Mouse (Mus musculus): ENCODE results near the gene Prpsap1. TPM values are rescaled to one million over a fixed set of nuclear protein-coding genes. Genes with fewer than 3 reads are reported as not detected.

Gene Prpsap1
- polyA plus RNA-seq, 1 experiment from 2014 or later, result 162 TPM

DNA sequence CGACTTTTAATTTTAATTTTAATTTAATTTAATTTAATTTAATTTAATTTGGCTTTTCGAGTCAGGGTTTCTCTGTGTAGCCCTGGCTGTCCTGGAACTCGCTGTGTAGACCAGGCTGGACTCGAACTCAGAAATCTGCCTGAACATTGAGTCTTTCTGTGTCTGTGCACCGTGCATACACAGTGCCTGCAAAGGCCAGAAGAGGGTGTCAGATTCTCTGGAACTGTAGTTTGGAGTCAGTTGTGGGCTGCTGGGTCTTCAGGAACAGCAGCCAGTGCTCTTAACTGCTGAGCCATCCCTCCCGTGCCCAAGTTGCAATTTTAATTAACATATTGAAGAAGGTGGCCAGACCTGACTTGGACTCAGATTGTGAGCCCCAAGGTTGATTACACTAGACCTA, 2.7 kb downstream of the Prpsap1 start:
- peak overlapping the region; percentile 75 for H3K4me2 ChIP-seq (replicated peaks)
- H3K27me3 ChIP-seq (ENCODE audit: control insufficient read depth, insufficient read depth, low read length), result no peaks in the 10 kb centered on the region
- H3K4me1 ChIP-seq (replicated peaks; ENCODE audit: control insufficient read depth, insufficient read depth, low read length), result peaks cover 18% of the 10 kb centered on the region
- H3K36me3 ChIP-seq (replicated peaks; ENCODE audit: control insufficient read depth, insufficient read depth), result peaks cover 14% of the 10 kb centered on the region
- 71% methylated on average over 6 of the region's 6 CpGs for WGBS
- H3K9ac ChIP-seq, result peak overlapping the region; percentile 97; the same call in 1 of the 2 replicates
- H3K4me3 ChIP-seq (replicated peaks; ENCODE audit: low read length), result no peak overlapping the region
- no peak overlapping the region for H3K27ac ChIP-seq
- H3K9me3 ChIP-seq (ENCODE audit: control insufficient read depth, low read length), result no peaks in the 10 kb centered on the region
- DNase-seq (ENCODE audit: low spot score) (no peak), ATAC-seq (ENCODE audit: low FRiP score) (no peak)

DNA sequence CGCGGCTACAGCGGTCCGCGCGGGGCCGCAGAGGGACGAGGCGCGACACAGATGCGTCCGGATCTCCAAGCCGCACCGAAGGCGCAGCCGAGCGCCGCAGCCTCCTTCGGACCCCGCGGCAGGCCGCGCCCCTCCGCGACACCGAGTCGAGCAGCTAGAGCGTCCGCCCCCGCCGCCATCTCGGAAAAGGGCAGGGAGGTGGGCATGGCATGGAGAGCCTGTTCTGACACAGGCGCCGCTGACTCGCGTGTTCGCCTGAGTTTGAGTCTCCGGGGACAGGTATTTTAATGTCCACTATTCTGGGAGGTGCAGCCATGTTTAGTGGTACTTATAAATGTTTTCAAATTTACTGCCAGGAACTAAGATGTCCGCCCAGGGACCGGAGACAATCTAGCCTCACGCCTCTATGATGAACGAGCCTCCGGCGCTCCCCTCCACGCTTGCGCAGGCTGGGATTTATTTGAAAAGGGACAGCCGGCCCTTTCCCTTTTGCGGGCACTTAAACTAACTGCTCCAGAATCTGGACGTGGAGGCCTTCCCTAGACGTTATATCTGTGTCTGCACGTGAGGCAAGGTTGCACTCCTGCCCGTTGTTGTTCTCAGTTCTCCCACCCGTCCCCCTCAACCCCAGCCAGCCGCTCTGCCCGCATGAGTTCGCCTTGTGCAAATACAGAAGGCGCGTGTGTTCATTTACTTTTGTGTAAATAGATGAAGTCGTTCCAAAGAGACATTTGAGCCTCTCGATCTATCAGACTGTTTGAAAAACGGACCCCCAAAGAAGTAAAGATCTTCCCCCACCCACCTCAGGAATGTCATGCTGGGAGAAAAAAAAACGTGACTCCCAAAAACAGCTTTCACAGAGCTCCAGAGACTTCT, 3.5 kb downstream of the Prpsap1 start:
- Histone ChIP-seq H3K36me3 (replicated peaks; ENCODE audit: control insufficient read depth, insufficient read depth) (peaks cover 22% of the 10 kb centered on the region), H3K4me2 (replicated peaks) (peak overlapping the region; percentile 75), H3K27me3 (ENCODE audit: control insufficient read depth, insufficient read depth, low read length) (no peaks in the 10 kb centered on the region), H3K4me1 (replicated peaks; ENCODE audit: control insufficient read depth, insufficient read depth, low read length) (peaks cover 18% of the 10 kb centered on the region), H3K9ac (peak overlapping the region; percentile 97), H3K4me3 (replicated peaks; ENCODE audit: low read length) (peak overlapping the region; percentile 90), H3K9me3 (ENCODE audit: control insufficient read depth, low read length) (no peaks in the 10 kb centered on the region), H3K27ac (peak overlapping the region; percentile 91)
- under 1% methylated on average over 57 of the region's 62 CpGs for WGBS
- ATAC-seq (ENCODE audit: low FRiP score), result peak; percentile 94
- peak; percentile 88 for DNase-seq (ENCODE audit: low spot score)

DNA sequence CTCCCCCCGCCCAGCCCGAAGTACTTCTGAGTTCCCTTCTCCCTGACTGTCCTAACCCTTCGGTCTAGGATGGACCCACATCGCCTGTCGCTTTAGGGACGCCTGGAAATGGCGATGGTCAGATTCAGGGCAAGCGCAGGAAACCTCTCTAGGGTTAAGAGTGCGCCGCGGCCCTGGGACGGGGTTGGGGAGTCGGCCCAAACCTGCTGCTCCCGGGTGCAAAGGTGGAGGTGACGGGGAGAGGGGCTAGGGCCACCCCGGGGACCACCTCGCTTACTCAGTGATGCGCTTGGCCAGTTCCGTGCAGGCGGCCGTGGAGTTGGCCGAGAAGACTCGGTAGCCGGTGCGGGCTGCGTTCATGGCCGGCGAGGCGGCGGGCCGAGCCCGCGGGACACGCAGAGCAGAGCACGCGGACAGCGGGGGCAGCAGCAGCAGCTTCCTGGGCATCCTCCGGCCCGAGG, 4.2 kb downstream of the Prpsap1 start:
- under 1% methylated on average over 27 of the region's 39 CpGs for WGBS
- H3K9ac ChIP-seq, result peak overlapping the region; percentile 97
- H3K4me2 ChIP-seq (replicated peaks), result peak overlapping the region; percentile 75
- H3K27me3 ChIP-seq (ENCODE audit: control insufficient read depth, insufficient read depth, low read length), result no peaks in the 10 kb centered on the region
- H3K36me3 ChIP-seq (replicated peaks; ENCODE audit: control insufficient read depth, insufficient read depth), result peaks cover 29% of the 10 kb centered on the region
- ATAC-seq (ENCODE audit: low FRiP score) (peak; percentile 50), DNase-seq (ENCODE audit: low spot score) (no peak)
- peak overlapping the region; percentile 90 for H3K4me3 ChIP-seq (replicated peaks; ENCODE audit: low read length)
- peak overlapping the region; percentile 91 for H3K27ac ChIP-seq
- no peaks in the 10 kb centered on the region for H3K9me3 ChIP-seq (ENCODE audit: control insufficient read depth, low read length)
- H3K4me1 ChIP-seq (replicated peaks; ENCODE audit: control insufficient read depth, insufficient read depth, low read length), result peaks cover 13% of the 10 kb centered on the region

DNA sequence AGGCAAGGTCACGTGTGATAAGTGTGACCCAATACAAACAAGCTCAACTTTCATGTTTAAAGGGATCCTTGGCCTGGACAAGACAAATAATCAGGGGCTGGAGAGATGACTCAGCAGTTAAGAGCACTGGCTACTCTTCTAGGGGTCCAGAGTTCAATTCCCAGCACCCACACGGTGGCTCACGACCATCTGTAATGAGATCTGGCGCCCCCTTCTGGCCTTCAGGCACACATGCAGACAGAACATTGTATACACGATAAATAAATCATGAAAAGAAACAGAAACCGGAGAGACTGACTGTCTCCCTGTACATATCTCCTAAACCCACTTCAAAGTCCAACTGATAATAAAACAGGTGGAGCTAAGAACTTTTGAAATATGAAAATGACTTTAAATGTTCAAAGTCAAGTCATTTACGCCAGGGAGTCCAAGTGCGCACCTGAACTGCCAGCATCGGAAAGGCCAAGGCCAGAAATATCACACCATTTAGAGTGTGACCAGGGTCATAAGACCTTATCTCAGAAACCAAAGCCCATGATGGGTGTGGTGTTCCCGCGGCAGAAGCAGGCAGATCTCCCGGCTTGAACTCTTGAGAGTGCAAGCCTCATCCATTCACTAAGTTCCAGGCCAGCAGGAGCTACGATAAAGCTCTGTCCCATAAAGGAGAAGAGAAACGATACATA, 5.2 kb downstream of the Prpsap1 start:
- DNase-seq (ENCODE audit: low spot score) (no peak), ATAC-seq (ENCODE audit: low FRiP score) (no peak)
- Histone ChIP-seq H3K4me3 (replicated peaks; ENCODE audit: low read length) (peak overlapping the region; percentile 90), H3K4me1 (replicated peaks; ENCODE audit: control insufficient read depth, insufficient read depth, low read length) (peaks cover 10% of the 10 kb centered on the region), H3K27ac (no peak overlapping the region), H3K9me3 (ENCODE audit: control insufficient read depth, low read length) (no peaks in the 10 kb centered on the region), H3K9ac (peak overlapping the region; percentile 97), H3K27me3 (ENCODE audit: control insufficient read depth, insufficient read depth, low read length) (no peaks in the 10 kb centered on the region), H3K36me3 (replicated peaks; ENCODE audit: control insufficient read depth, insufficient read depth) (peaks cover 37% of the 10 kb centered on the region), H3K4me2 (replicated peaks) (peak overlapping the region; percentile 75)
- 74% methylated on average over 14 of the region's 14 CpGs for WGBS

DNA sequence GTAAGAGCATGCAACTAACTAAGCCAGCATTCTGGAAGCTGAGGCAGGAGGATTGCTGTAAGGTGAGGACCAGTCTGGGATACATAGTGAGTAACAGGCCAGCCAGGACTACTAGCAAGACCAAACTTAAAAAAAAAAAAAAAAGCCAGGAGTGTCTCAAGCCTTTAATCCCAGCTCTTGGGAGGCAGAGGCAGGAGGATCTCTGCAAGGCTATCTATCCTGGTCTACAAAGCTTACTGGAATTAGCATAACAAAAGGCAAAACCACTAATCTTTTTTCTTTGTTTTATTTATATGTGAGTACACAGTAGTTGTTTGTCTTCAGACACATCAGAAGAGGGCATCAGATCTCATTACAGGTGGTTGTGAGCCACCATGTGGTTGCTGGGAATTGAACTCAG, 5.8 kb downstream of the Prpsap1 start:
- Histone ChIP-seq H3K4me3 (replicated peaks; ENCODE audit: low read length) (no peak overlapping the region), H3K9me3 (ENCODE audit: control insufficient read depth, low read length) (no peaks in the 10 kb centered on the region), H3K27ac (no peak overlapping the region), H3K4me1 (replicated peaks; ENCODE audit: control insufficient read depth, insufficient read depth, low read length) (peaks cover 10% of the 10 kb centered on the region), H3K27me3 (ENCODE audit: control insufficient read depth, insufficient read depth, low read length) (no peaks in the 10 kb centered on the region), H3K9ac (no peak overlapping the region), H3K36me3 (replicated peaks; ENCODE audit: control insufficient read depth, insufficient read depth) (peaks cover 44% of the 10 kb centered on the region), H3K4me2 (replicated peaks) (no peak overlapping the region)
- ATAC-seq (ENCODE audit: low FRiP score) (no peak), DNase-seq (ENCODE audit: low spot score) (no peak)

DNA sequence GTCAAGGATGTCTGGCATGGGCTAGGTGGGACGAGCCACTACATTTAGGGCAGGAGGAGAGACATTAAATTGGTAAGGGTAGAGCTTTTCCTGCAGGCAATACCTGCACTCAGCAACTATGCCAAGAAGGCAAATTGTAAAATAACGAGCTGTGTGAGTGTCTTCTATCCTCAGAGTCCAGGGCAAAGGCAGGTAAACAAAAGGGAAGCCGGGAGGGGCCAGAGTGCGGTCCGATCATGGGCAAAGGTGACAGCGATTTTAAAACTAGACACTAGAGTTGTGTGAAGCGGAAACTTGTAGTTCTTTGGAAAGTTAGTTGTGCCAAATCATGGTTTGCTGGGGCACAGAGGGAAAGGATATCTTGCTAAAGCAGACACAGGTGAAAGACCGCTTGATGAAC, 9.7 kb downstream of the Prpsap1 start:
- H3K9me3 ChIP-seq (ENCODE audit: control insufficient read depth, low read length), result no peaks in the 10 kb centered on the region
- no peak overlapping the region for H3K4me3 ChIP-seq (replicated peaks; ENCODE audit: low read length)
- no peak overlapping the region for H3K4me2 ChIP-seq (replicated peaks)
- H3K9ac ChIP-seq, result no peak overlapping the region
- peaks cover 5% of the 10 kb centered on the region for H3K4me1 ChIP-seq (replicated peaks; ENCODE audit: control insufficient read depth, insufficient read depth, low read length)
- H3K36me3 ChIP-seq (replicated peaks; ENCODE audit: control insufficient read depth, insufficient read depth), result peaks cover 81% of the 10 kb centered on the region
- no peak for ATAC-seq (ENCODE audit: low FRiP score)
- WGBS, result 93% methylated on average over 8 of the region's 8 CpGs
- H3K27me3 ChIP-seq (ENCODE audit: control insufficient read depth, insufficient read depth, low read length), result no peaks in the 10 kb centered on the region
- no peak overlapping the region for H3K27ac ChIP-seq
- DNase-seq (ENCODE audit: low spot score), result no peak

DNA sequence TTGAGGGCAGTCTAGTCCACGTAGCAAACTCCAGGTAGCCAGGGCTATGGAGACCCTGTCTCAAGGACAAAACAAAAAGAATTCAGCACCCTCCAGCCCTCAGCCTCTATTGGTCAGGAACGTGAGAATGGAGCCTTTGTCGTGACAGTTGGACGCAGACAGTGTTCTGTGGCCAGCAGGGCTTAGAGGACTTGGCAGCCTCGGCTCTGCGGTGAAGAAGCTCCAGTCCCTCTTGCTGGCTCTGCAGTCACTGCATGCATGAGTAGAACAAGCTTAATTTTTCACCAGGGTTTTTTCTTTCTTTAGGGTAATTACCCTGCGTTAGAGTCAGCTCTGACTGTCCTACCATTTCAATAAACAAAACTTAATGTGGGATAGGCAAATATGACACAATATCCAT, 12.2 kb downstream of the Prpsap1 start:
- Histone ChIP-seq H3K9ac (no peak overlapping the region), H3K27me3 (ENCODE audit: control insufficient read depth, insufficient read depth, low read length) (no peaks in the 10 kb centered on the region), H3K4me3 (replicated peaks; ENCODE audit: low read length) (no peak overlapping the region), H3K4me1 (replicated peaks; ENCODE audit: control insufficient read depth, insufficient read depth, low read length) (no peaks in the 10 kb centered on the region), H3K36me3 (replicated peaks; ENCODE audit: control insufficient read depth, insufficient read depth) (peaks cover 96% of the 10 kb centered on the region), H3K27ac (no peak overlapping the region), H3K4me2 (replicated peaks) (no peak overlapping the region), H3K9me3 (ENCODE audit: control insufficient read depth, low read length) (no peaks in the 10 kb centered on the region)
- 79% methylated on average over 7 of the region's 7 CpGs for WGBS
- ATAC-seq (ENCODE audit: low FRiP score) (no peak), DNase-seq (ENCODE audit: low spot score) (no peak)

DNA sequence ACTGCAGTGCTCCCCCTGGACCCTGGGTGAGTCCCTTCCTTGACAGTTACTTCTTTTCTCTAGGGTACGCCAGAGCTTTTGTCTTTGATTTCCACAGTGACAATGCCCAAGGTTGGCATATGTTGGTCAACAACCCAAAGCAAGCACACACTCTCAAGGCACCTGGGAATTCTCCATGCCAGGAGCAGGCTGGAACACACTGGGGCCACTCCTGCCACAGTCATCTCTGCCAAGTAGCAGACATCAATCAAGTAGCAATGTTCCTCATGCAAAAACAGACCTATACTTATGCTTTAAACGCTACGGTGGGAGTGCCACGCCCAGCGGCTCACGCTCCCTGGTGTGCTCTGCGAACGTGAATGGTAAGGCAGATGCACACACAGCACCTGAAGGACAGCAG, 13.0 kb downstream of the Prpsap1 start:
- H3K9me3 ChIP-seq (ENCODE audit: control insufficient read depth, low read length), result no peaks in the 10 kb centered on the region
- H3K4me1 ChIP-seq (replicated peaks; ENCODE audit: control insufficient read depth, insufficient read depth, low read length), result no peaks in the 10 kb centered on the region
- peaks cover 96% of the 10 kb centered on the region for H3K36me3 ChIP-seq (replicated peaks; ENCODE audit: control insufficient read depth, insufficient read depth)
- WGBS, result 95% methylated on average over 8 of the region's 8 CpGs
- H3K27ac ChIP-seq, result no peak overlapping the region
- ATAC-seq (ENCODE audit: low FRiP score) (no peak), DNase-seq (ENCODE audit: low spot score) (no peak)
- no peak overlapping the region for H3K9ac ChIP-seq
- no peak overlapping the region for H3K4me3 ChIP-seq (replicated peaks; ENCODE audit: low read length)
- H3K4me2 ChIP-seq (replicated peaks), result no peak overlapping the region
- no peaks in the 10 kb centered on the region for H3K27me3 ChIP-seq (ENCODE audit: control insufficient read depth, insufficient read depth, low read length)

DNA sequence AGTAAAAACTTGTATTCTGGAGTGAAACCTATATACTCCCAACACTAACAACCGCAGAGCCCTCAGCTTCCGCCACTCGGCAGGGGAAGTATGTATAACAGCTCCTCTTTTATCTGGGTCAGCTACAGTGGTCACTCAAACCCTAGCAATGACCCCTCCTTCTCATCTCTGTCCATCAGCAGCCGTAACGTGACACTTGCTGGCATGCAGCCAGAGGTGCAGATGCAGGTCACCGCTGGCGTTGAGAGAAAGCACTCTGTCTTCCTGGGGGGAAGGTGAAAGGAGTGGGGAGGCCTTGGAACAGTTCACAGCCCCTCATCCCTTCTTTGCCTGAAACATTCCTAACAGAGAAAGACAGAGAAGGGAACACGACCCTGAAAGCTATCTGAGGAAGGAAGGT, 14.2 kb downstream of the Prpsap1 start:
- ATAC-seq (ENCODE audit: low FRiP score) (no peak), DNase-seq (ENCODE audit: low spot score) (no peak)
- H3K4me1 ChIP-seq (replicated peaks; ENCODE audit: control insufficient read depth, insufficient read depth, low read length), result no peaks in the 10 kb centered on the region
- no peak overlapping the region for H3K4me2 ChIP-seq (replicated peaks)
- H3K27ac ChIP-seq, result no peak overlapping the region
- no peaks in the 10 kb centered on the region for H3K27me3 ChIP-seq (ENCODE audit: control insufficient read depth, insufficient read depth, low read length)
- WGBS, result 60% methylated on average over 8 of the region's 8 CpGs
- no peak overlapping the region for H3K4me3 ChIP-seq (replicated peaks; ENCODE audit: low read length)
- no peak overlapping the region for H3K9ac ChIP-seq
- H3K36me3 ChIP-seq (replicated peaks; ENCODE audit: control insufficient read depth, insufficient read depth), result peaks cover 96% of the 10 kb centered on the region
- H3K9me3 ChIP-seq (ENCODE audit: control insufficient read depth, low read length), result no peaks in the 10 kb centered on the region
